Mouse (Mus musculus): ENCODE results near the gene Gla. TPM values are rescaled to one million over a fixed set of nuclear protein-coding genes. Genes with fewer than 3 reads are reported as not detected.

Gene Gla
- polyA plus RNA-seq (2012; rRNA removed) = 3.9 and 4.1 TPM in 2 replicates

DNA sequence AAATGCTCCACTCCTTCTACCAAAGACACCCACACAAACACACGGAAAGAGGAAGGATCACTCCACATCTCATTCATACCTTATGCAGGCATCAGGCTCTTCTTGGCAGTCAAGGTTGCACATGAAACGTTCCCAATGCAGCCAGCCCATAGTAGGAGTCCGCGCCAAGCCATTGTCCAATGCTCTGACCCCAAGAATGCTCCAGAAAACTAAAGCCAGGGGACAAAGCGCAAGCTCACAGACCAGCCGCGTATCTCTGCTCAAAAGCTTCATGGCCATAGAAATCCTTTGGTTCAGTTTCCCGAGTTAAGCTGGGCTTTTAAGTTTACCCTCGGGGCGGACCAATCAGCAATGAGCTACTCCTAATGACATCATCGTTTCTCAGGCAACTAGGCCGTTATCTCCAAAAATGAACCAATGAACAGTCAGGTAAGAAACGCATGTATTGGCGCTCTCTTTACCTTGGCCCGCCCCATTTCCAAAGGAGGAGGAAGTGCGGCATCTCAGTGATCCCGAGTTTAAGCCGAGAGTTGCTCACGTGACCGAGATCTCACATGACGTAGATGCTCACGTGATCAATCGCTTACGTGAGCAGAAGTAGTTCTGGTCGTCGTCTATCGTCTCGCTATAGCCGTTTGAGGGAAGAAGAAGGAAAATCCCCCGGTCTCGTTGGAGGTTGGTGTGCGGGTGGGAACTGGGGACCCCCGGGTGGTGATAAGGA, at the start of gene Gla, which contains the start of gene Hnrnph2:
Gene Gla (minus strand): TSS at position 467 of the 721 bp plus-strand sequence.
Gene Hnrnph2 (plus strand): TSS at position 521 of the 721 bp plus-strand sequence.
- 17% methylated on average over 33 of the region's 33 CpGs for WGBS
- peak; percentile 86 for DNase-seq (ENCODE audit: low read depth, low spot score)

DNA sequence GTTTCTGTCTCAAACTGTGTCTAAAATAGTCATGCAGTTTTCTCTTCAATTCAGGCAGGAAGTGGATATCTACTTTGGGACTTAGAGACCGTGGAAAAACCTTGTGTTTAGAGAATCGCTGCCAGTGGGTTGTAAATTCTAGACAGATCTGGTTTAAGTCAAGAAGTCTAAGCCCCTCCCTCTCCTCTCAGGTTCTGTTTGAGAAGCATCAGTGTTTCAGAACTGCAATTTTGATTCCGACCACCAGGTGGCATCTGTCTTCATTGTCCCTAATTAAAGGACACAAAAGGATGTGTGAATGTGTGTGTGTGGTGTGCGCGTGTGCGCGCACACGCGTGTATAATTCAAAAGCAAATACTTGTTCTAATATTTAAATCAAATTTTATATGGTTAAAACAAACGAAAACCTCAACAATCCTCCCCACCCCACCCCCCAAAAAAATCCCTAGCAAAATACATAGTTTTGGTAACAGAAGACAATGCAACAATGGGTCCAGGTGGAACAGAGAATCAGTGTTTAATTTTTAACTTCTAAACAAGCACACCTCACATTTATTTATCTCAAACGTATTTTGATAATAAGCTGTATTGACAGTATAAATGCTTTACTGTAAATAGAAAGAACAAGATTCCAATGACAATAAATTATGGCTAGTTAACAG, 47.2 kb upstream of the Gla start:
- peak; percentile 38 for DNase-seq (ENCODE audit: low read depth, low spot score)
- WGBS = 25% methylated on average over 11 of the region's 11 CpGs

- WGBS = 50% methylated on average over 8 of the region's 8 CpGs
- no peak for DNase-seq (ENCODE audit: low read depth, low spot score)
These were observed 46.5 kb upstream of the Gla start for GRCm38 (mm10) chrX:134647421-134647820.

DNA sequence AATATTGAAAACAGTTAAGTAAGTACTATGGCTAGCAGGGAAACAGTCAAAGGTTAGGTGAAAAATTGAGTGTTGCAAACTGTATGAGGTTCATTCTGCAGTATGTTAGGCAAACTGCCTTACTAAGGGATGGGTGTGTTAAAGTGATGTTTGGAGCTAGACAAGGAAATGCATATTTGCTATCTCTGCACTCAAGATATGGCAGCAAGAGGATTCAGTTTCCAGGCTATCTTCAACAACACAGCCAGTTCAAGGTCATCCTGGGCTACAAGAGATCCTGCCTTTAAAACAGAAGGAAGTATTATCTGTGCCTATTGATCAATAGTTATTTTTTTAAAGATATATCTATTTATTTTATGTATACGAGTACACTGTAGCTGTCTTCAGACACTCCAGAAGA, 45.4 kb upstream of the Gla start:
- WGBS = 83% methylated on average over 1 of the region's 1 CpGs
- no peak for DNase-seq (ENCODE audit: low read depth, low spot score)

GRCm38 (mm10) chrX:134641000-134641760, 40.3 kb upstream of the Gla start:
- DNase-seq (ENCODE audit: low read depth, low spot score) = no peak
- 63% methylated on average over 10 of the region's 10 CpGs for WGBS

GRCm38 (mm10) chrX:134635860-134636259, 34.9 kb upstream of the Gla start:
- WGBS = 28% methylated on average over 3 of the region's 3 CpGs
- DNase-seq (ENCODE audit: low read depth, low spot score) = no peak

DNA sequence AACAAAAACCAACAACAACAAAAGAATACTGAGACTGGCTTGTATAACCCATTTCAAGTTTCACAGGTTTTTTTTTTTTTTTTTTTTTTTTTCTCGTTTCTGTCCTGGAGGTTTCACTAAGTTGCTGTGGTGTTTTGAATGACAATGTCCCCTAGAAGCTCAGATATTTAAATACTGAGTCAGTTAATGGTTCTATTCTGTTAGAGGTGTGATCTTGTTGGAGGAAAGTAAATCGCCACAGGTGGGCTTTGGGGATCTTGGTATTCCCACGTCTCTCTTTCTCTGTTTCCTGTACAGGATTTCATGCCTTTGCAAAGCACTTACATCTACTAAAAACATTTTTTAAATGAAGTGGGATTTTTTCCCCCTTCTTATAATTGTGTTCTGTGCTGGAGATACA, 34.2 kb upstream of the Gla start:
- whole genome bisulfite sequencing = 72% methylated on average over 3 of the region's 3 CpGs
- DNase-seq (ENCODE audit: low read depth, low spot score) = no peak

DNA sequence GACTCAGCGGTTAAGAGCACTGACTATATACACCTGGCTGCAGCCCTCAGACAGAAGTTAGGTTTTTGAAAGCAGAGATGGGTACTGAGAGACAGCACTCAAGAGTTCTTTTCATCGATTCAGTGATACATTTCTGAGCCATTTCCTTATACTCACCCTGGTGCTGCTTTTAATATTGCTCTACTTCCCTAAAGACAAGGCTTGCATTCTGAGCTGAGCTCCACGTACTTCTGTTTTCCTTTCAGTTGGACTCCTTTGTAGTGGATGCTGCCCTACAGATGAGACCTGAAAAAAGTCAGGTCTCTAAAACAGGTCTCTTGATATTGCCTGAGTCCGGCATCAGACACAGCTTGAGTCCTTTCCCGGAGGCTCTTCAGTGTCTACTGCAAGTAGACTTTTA, 31.8 kb upstream of the Gla start:
- 90% methylated on average over 5 of the region's 5 CpGs for WGBS
- no peak for DNase-seq (ENCODE audit: low read depth, low spot score)

GRCm38 (mm10) chrX:134628200-134628599, 27.3 kb upstream of the Gla start:
- DNase-seq (ENCODE audit: low read depth, low spot score) = no peak
- 49% methylated on average over 2 of the region's 2 CpGs for WGBS

- DNase-seq (ENCODE audit: low read depth, low spot score) = no peak
- 69% methylated on average over 4 of the region's 4 CpGs for WGBS
These were observed 22.4 kb upstream of the Gla start for GRCm38 (mm10) chrX:134623350-134623749.

- 75% methylated on average over 3 of the region's 3 CpGs for WGBS
- no peak for DNase-seq (ENCODE audit: low read depth, low spot score)
These were observed 20.8 kb upstream of the Gla start for GRCm38 (mm10) chrX:134621685-134622084.

- 44% methylated on average over 8 of the region's 8 CpGs for WGBS
- no peak for DNase-seq (ENCODE audit: low read depth, low spot score)
These were observed 19.4 kb upstream of the Gla start for GRCm38 (mm10) chrX:134620254-134620865.

DNA sequence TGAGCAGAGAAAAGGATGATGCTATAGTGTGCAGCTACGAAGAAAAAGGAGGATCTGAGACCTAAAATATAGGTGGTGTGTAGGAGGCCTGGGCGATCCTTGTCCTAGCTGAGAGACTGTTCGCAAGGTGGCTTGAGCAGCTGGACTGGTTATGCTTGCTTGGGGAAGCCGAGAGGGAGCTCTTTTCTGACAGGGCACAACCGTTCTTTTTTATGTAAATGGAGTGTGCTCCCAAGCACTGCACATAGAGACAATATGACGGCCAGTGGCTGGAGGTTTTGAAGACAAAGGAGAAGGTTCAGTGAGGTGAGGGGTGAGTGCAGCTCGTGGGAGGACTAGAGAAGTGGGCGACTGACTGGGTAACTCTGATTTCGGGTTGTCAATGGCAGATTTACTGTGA, 18.8 kb upstream of the Gla start:
- DNase-seq (ENCODE audit: low read depth, low spot score) = no peak
- 60% methylated on average over 9 of the region's 9 CpGs for WGBS

DNA sequence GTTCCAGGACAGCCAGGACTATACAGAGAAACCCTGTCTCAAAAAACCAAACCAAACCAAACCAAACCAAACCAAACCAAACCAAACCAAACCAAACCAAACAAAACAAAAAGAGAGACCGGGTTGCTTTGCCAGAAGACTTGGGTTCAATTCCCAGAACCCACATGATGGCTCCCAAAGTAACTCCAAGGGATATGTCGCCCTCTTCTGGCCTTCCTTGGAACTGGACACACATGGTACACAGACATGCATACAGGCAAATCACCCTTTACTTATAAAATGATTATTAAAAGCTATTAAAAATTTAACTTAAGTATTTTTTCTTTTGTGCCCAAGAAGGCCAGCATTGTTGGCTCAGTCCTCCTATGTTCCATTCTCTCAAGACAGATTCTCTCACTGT, 13.4 kb upstream of the Gla start:
- WGBS = 63% methylated on average over 2 of the region's 2 CpGs

DNA sequence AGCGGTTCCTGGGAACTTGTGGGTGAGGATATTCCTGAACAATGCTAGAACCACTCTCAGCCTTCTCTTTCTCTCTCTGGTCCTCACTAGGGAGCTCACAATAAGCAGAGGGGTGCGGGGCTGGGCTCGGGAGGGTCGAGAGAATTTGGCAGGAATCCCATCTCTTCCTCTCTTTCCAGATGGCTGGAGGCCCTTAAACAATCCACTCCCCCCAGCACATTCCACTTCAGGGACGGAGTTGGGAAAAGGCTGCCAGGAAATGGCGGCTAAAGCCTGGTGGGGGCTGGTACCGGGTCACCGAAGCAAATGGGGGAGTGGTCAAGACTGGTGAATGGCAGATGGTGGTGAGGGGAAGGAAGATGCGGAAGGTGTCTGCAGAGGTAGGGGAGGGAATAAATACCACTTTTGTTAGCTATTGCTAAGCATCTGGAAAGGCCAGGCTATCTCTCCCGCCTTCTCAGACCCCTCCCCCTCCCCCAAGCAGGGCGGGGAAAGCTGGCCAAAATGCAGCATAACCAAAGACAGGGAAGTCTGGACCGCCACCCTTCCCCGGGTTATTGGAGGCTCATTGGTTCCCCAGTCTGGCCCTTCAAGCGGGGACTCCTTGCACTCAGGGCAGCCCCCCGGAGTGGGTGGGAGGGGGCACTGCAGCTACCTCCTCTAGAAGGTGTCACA, 11.5 kb upstream of the Gla start:
- 12% methylated on average over 15 of the region's 15 CpGs for WGBS
- no peak for DNase-seq (ENCODE audit: low read depth, low spot score)

More for the DNA sequence above, 13.4 kb upstream of the Gla start:
- no peak for DNase-seq (ENCODE audit: low read depth, low spot score)

- DNase-seq (ENCODE audit: low read depth, low spot score) = no peak
- WGBS = 66% methylated on average over 4 of the region's 4 CpGs
These were observed 10.1 kb upstream of the Gla start for GRCm38 (mm10) chrX:134610984-134611383.

- 26% methylated on average over 4 of the region's 4 CpGs for WGBS
- DNase-seq (ENCODE audit: low read depth, low spot score) = no peak
These were observed 8.5 kb upstream of the Gla start for GRCm38 (mm10) chrX:134609472-134609871.

DNA sequence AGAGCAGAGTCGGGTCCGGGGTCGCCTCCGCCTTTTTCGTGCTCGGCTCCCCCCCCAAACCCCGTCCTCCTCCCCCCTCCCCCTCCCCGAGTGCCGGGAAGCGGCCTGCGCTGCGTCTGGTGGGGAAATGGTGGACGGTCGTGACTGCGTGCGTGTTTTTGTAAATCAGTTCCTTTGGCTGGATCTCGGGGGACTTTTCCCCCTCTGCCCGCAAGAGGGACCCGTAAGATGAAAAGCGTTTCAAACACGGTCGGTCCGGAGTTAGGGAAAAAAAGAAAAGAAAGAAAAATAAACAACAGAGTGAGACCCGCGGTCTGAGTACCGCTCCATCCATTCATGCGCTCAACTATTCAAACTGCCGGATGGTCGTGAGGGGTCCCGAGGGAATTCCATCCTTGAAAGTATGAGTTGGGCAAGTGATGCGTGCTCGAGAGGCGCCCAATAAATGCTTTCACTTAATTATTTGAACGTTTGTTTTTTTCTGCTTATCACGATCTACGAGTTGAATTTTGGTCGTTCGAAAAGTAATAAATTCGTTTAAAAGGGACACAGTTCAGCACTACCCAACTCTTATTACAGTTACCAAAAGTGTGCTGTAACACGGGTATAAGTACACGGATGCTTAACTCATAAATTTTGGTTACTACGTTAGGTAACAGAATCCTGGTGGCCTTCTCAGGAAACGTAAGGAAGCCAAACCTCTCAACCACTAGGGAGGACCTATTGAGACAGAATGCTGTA, 625 bp upstream of the Gla start:
- DNase-seq (ENCODE audit: low read depth, low spot score) = no peak
- WGBS = 15% methylated on average over 36 of the region's 43 CpGs

Measured in large intestine, adult 2 months (tissue).